Mouse (Mus musculus) CD4-positive, CD25-positive, alpha-beta regulatory T cell, adult 2 months (primary cell): ENCODE results near the gene Iqsec1.

Experiments
- DNase-seq: peaks from one replicate; pipeline ENCODE4 v3.0.0-alpha.2; 2012; ENCODE audit warnings: low read depth, low spot score

The Iqsec1 gene

GRCm38 (mm10) chr6:90662148-90662547 is 326.3 kb downstream of the Iqsec1 start:
- no peak for DNase-seq

- DNase-seq: no peak
Observed at GRCm38 (mm10) chr6:90661029-90661399, 327.5 kb downstream of the Iqsec1 start.

- no peak for DNase-seq
Observed at GRCm38 (mm10) chr6:90660398-90661028, 328.0 kb downstream of the Iqsec1 start.

- no peak for DNase-seq
Observed at GRCm38 (mm10) chr6:90659913-90660312, 328.6 kb downstream of the Iqsec1 start.

- DNase-seq: peak; percentile 35
Observed at GRCm38 (mm10) chr6:90656344-90656850, 332.1 kb downstream of the Iqsec1 start.

GRCm38 (mm10) chr6:90653736-90654135 is 334.7 kb downstream of the Iqsec1 start:
- peak; percentile 57 for DNase-seq

- DNase-seq: no peak
Observed at GRCm38 (mm10) chr6:90650634-90651033, 337.9 kb downstream of the Iqsec1 start.

- no peak for DNase-seq
Observed at GRCm38 (mm10) chr6:90649279-90649678, 339.2 kb downstream of the Iqsec1 start.

GRCm38 (mm10) chr6:90648391-90648790 is 340.1 kb downstream of the Iqsec1 start:
- no peak for DNase-seq

- no peak for DNase-seq
Observed at GRCm38 (mm10) chr6:90644965-90645364, 343.5 kb downstream of the Iqsec1 start.

- DNase-seq: no peak
Observed at GRCm38 (mm10) chr6:90643057-90643456, 345.4 kb downstream of the Iqsec1 start.

GRCm38 (mm10) chr6:90635611-90636010 is 352.9 kb downstream of the Iqsec1 start:
- no peak for DNase-seq

- DNase-seq: no peak
Observed at GRCm38 (mm10) chr6:90635081-90635480, 353.4 kb downstream of the Iqsec1 start.

- DNase-seq: peak; percentile 35
Observed at GRCm38 (mm10) chr6:90632526-90632925, 356.0 kb downstream of the Iqsec1 start.

- peak; percentile 74 for DNase-seq
Observed at GRCm38 (mm10) chr6:90630427-90630826, 358.1 kb downstream of the Iqsec1 start.

GRCm38 (mm10) chr6:90629506-90629905 is 359.0 kb downstream of the Iqsec1 start:
- DNase-seq: peak; percentile 65

GRCm38 (mm10) chr6:90627556-90627955 is 360.9 kb downstream of the Iqsec1 start:
- peak; percentile 65 for DNase-seq

GRCm38 (mm10) chr6:90625207-90625994 is 363.1 kb downstream of the Iqsec1 start:
- DNase-seq: peak; percentile 36

GRCm38 (mm10) chr6:90624733-90625132 is 363.8 kb downstream of the Iqsec1 start:
- DNase-seq: no peak

- DNase-seq: no peak
Observed at GRCm38 (mm10) chr6:90624184-90624583, 364.3 kb downstream of the Iqsec1 start.

GRCm38 (mm10) chr6:90623456-90623836 is 365.0 kb downstream of the Iqsec1 start:
- DNase-seq: no peak

GRCm38 (mm10) chr6:90622758-90623455 is 365.6 kb downstream of the Iqsec1 start:
- DNase-seq: no peak

GRCm38 (mm10) chr6:90621584-90621890 is 366.9 kb downstream of the Iqsec1 start:
- no peak for DNase-seq
